Mouse (Mus musculus) lung, postnatal 0 days (tissue): Measurements from ENCODE around the gene Jak1.

Experiments used
- CTCF ChIP-seq: IDR thresholded peaks from 2 replicates; pipeline ENCODE4 v1.5.1; 2016; ENCODE audit warnings: antibody characterized with exemption, mild to moderate bottlenecking
- EP300 ChIP-seq: IDR thresholded peaks from 2 replicates; pipeline ENCODE4 v1.6.1; 2016; ENCODE audit warnings: antibody characterized with exemption, mild to moderate bottlenecking, control low read depth

DNA sequence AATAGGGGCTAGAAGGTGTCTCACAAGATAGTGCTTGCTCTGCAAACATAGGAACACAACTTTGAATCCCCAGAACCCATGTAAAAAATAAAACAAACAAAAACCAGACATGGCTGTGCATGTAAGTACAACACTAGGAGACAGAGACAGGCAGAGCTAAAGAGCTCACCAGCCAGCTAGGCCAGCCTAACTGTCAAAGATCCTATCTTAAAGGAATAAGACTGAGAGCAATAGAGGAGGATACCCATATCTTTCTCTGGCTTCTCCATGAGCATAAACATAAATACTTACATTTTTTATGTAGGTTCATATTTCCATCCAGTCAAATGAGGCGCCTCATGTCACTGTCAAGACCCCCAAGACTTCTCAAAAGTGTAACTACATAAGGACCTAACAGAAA is 29.1 kb downstream of the Jak1 start:
- TF ChIP-seq CTCF (no peak), EP300 (no peak)
